Mouse (Mus musculus) heart, embryonic 13.5 days (tissue): ENCODE results near the gene Srarp. TPM values are rescaled to one million over a fixed set of nuclear protein-coding genes. Genes with fewer than 3 reads are reported as not detected.

Experiments used
- ATAC-seq: fragments of 200-750 bp; cut with Nextera tagmentation; 2 replicates; pipeline ENCODE4 v1.8.0; 2017; ENCODE audit warnings: moderate TSS enrichment; ENCODE audit not compliant: insufficient number of reproducible peaks, low FRiP score, low TSS enrichment; ENCODE audit errors: extremely low read depth
- H3K27ac ChIP-seq: fragments of 300-500 bp; sonication (generic); replicated peaks from 2 replicates; pipeline ENCODE4 v1.5.1; 2015; ENCODE audit warnings: moderate library complexity, mild to moderate bottlenecking, inconsistent platforms
- H3K27me3 ChIP-seq: fragments of 300-500 bp; sonication (generic); replicated peaks from 2 replicates; pipeline ENCODE4 v1.6.1; 2015; ENCODE audit warnings: mild to moderate bottlenecking, inconsistent platforms
- H3K36me3 ChIP-seq: fragments of 300-500 bp; sonication (generic); 2 replicates; pipeline ENCODE4 v1.6.1; 2015; ENCODE audit warnings: mild to moderate bottlenecking, inconsistent platforms
- H3K4me1 ChIP-seq: fragments of 300-500 bp; sonication (generic); 2 replicates; pipeline ENCODE4 v1.6.1; 2015; ENCODE audit warnings: inconsistent platforms
- H3K4me2 ChIP-seq: fragments of 300-500 bp; sonication (generic); 2 replicates; pipeline ENCODE4 v1.6.1; 2015; ENCODE audit warnings: inconsistent platforms, mild to moderate bottlenecking, moderate library complexity
- H3K4me3 ChIP-seq: fragments of 300-500 bp; sonication (generic); 2 replicates; pipeline ENCODE4 v1.5.1; 2015; ENCODE audit warnings: moderate library complexity, mild to moderate bottlenecking, inconsistent platforms
- H3K9ac ChIP-seq: fragments of 300-500 bp; sonication (generic); 2 replicates; pipeline ENCODE4 v1.6.1; 2015; ENCODE audit warnings: inconsistent platforms, mild to moderate bottlenecking, moderate library complexity
- H3K9me3 ChIP-seq: fragments of 300-500 bp; sonication (generic); 2 replicates; pipeline ENCODE4 v1.6.1; 2016; ENCODE audit warnings: inconsistent platforms
- WGBS: fragments of 180-500 bp; shearing (Covaris S2); methylation state at CpG from one replicate; pipeline ENCODE4 v1.1.7; 2015; ENCODE audit warnings: mixed read lengths; 5-methylcytosine and 5-hydroxymethylcytosine counted together
- polyA plus RNA-seq: library from polyadenylated mRNA; unstranded; fragments of >200 nt; fragmentation: Nextera tagmentation; extraction: Ambion mirVana; gene quantifications from 2 replicates; pipeline ENCODE4 v1.2.1, GENCODE M21; 2015

Gene Srarp
- polyA plus RNA-seq, 1 experiment from 2014 or later = not detected

DNA sequence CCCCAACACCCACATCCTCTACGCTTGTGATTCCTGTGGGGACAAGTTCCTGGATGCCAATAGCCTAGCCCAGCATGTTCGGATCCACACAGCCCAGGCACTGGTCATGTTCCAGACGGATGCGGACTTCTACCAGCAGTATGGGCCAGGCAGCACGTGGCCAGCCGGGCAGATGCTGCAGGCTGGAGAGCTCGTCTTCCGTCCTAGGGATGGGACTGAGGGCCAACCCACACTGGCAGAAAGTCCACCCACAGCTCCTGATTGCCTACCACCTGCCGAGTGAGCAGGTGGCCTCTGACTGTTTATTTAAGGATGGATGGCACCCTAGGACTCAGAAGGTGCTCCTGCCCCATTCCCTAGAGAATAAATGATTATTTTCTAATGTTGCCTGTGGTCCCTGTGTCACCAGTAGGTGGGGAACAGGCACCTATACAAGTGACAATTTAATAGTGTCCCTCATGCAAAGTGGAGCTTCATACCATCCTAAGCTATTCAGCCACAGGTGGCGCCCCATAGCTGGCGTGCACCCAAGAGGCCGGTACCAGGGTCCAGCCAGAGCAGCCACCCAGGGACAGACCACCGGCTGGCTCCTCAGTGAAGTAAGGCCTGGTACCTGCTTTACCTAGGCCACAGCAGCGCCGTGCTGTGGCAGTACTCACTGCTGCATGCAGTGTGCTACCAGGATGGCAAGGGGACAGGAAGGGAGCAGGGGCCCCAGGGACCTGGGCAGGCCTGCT lies 31.1 kb upstream of the Srarp start:
- no peak overlapping the region for H3K4me2 ChIP-seq
- H3K27ac ChIP-seq = no peak overlapping the region
- ATAC-seq = no peak
- no peaks in the 10 kb centered on the region; the same call in 1 of the 2 replicates for H3K9me3 ChIP-seq
- no peak overlapping the region for H3K9ac ChIP-seq
- no peaks in the 10 kb centered on the region for H3K27me3 ChIP-seq
- H3K4me1 ChIP-seq = no peaks in the 10 kb centered on the region
- no peak overlapping the region for H3K4me3 ChIP-seq
- 85% methylated on average over 15 of the region's 15 CpGs for WGBS
- H3K36me3 ChIP-seq = peaks cover 99% of the 10 kb centered on the region

DNA sequence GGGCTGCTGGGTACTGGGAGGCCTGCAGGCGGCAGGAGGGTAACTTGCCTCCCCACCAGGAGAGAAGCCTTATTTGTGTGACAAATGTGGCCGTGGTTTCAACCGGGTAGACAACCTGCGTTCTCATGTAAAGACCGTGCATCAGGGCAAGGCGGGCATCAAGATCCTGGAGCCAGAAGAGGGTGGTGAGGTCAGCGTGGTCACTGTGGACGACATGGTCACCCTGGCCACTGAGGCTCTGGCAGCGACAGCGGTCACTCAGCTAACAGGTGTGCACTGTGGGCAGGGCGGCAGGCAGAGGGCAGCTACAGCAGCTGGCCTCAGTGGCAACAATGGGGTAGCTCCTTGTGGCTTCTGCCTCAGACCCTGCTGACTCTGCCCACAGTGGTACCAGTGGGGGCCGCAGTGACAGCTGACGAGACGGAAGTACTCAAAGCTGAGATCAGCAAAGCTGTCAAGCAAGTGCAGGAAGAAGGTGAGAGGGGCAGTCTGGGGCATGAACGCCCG lies 30.4 kb upstream of the Srarp start:
- no peak for ATAC-seq
- Histone ChIP-seq H3K27me3 (no peaks in the 10 kb centered on the region), H3K36me3 (peaks cover 99% of the 10 kb centered on the region), H3K9me3 (no peaks in the 10 kb centered on the region; the same call in 1 of the 2 replicates), H3K4me1 (no peaks in the 10 kb centered on the region), H3K4me3 (no peak overlapping the region), H3K9ac (no peak overlapping the region), H3K27ac (no peak overlapping the region), H3K4me2 (no peak overlapping the region)
- WGBS = 89% methylated on average over 16 of the region's 16 CpGs

DNA sequence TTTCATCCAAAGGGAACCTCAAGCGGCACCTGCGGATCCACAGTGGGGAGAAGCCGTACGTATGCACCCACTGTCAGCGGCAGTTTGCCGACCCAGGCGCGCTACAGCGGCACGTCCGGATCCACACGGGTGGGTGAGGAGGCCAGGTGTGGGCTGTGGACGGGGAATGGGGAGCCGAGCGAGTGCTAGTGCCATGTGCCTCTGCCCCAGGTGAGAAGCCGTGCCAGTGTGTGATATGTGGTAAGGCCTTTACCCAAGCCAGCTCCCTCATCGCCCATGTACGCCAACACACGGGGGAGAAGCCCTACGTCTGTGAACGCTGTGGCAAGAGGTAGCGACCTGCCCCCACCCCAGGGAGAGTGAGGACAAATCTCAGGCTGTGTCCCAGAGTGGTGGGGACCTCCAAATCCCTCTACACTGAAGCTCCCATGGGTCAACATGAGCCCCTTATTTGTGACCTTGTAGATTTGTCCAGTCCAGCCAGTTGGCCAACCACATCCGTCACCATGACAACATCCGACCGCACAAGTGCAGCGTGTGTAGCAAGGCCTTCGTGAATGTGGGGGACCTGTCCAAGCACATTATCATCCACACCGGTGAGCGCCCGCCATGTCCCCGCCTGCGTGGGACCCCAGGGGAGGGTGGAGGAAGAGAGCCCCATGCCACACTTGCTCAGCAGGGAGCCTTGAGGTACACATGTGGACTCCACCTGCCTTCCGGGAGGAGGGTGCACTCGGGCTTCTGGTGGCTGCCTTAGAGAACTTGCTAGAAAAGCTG lies 29.8 kb upstream of the Srarp start:
- Histone ChIP-seq H3K36me3 (peaks cover 93% of the 10 kb centered on the region), H3K9ac (no peak overlapping the region), H3K4me1 (no peaks in the 10 kb centered on the region), H3K4me3 (no peak overlapping the region), H3K4me2 (no peak overlapping the region), H3K27me3 (no peaks in the 10 kb centered on the region), H3K9me3 (no peaks in the 10 kb centered on the region), H3K27ac (no peak overlapping the region)
- no peak for ATAC-seq
- WGBS = 92% methylated on average over 34 of the region's 34 CpGs

DNA sequence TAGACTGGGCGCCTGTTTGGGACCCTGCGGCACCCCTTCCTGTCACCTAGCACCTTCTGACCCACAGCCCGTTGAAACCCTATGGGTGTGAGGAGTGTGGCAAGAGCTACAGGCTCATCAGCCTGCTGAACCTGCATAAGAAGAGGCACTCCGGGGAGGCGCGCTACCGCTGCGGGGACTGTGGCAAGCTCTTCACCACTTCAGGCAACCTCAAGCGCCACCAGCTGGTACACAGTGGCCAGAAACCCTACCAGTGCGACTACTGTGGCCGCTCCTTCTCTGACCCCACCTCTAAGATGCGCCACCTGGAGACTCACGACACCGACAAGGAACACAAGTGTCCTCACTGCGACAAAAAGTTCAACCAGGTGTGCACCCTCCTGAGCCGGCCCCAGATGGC lies 28.8 kb upstream of the Srarp start:
- no peak for ATAC-seq
- Histone ChIP-seq H3K27ac (no peak overlapping the region), H3K4me3 (no peak overlapping the region), H3K36me3 (peaks cover 88% of the 10 kb centered on the region), H3K9ac (no peak overlapping the region), H3K9me3 (no peaks in the 10 kb centered on the region), H3K4me2 (no peak overlapping the region), H3K27me3 (no peaks in the 10 kb centered on the region), H3K4me1 (no peaks in the 10 kb centered on the region)
- 72% methylated on average over 16 of the region's 16 CpGs for whole genome bisulfite sequencing

DNA sequence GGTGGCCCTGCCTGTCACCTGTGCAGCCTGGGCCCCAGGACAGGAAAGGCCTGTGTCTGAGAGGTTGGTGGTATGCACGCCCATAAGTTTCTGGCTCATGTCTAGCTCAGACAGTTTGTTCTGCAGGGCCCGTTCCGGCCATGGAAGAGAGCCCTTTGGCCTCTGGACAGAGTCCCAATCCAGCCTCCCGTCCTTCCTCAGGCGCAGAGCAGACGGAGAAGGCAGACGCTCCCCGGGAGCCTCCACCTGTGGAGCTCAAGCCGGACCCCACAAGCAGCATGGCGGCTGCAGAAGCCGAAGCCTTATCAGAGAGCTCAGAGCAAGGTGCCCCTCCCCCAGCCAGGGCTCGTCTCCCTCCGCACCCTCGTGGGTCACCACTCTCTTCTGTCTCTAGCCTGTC lies 27.6 kb upstream of the Srarp start:
- ATAC-seq = no peak
- WGBS = 63% methylated on average over 14 of the region's 14 CpGs

DNA sequence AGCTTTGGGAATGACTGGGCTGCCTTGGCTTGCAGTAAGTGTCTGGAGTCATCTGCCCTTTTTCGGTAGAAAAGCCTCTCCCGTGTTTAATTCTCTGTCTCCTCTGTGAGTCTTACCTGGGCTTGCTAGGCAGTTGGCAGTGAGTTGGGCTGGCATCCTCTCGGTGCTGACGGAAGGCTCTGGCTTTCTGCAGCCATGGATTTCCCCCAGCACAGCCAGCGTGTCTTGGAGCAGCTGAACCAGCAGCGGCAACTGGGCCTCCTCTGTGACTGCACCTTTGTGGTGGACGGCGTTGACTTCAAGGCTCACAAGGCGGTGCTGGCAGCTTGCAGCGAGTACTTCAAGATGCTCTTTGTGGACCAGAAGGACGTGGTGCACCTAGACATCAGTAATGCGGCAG lies 25.7 kb upstream of the Srarp start:
- H3K36me3 ChIP-seq = peaks cover 58% of the 10 kb centered on the region
- H3K4me3 ChIP-seq = no peak overlapping the region
- WGBS = 90% methylated on average over 12 of the region's 12 CpGs
- no peak overlapping the region for H3K9ac ChIP-seq
- no peaks in the 10 kb centered on the region for H3K27me3 ChIP-seq
- no peaks in the 10 kb centered on the region for H3K9me3 ChIP-seq
- peaks cover 16% of the 10 kb centered on the region for H3K4me1 ChIP-seq
- H3K4me2 ChIP-seq = no peak overlapping the region
- no peak overlapping the region for H3K27ac ChIP-seq
- ATAC-seq = no peak

More for the DNA sequence above, 27.6 kb upstream of the Srarp start:
- no peak overlapping the region for H3K27ac ChIP-seq
- no peak overlapping the region for H3K4me3 ChIP-seq
- no peaks in the 10 kb centered on the region for H3K27me3 ChIP-seq
- H3K9me3 ChIP-seq = no peaks in the 10 kb centered on the region
- H3K36me3 ChIP-seq = peaks cover 76% of the 10 kb centered on the region
- no peak overlapping the region for H3K9ac ChIP-seq
- peaks cover 7% of the 10 kb centered on the region for H3K4me1 ChIP-seq
- H3K4me2 ChIP-seq = no peak overlapping the region

DNA sequence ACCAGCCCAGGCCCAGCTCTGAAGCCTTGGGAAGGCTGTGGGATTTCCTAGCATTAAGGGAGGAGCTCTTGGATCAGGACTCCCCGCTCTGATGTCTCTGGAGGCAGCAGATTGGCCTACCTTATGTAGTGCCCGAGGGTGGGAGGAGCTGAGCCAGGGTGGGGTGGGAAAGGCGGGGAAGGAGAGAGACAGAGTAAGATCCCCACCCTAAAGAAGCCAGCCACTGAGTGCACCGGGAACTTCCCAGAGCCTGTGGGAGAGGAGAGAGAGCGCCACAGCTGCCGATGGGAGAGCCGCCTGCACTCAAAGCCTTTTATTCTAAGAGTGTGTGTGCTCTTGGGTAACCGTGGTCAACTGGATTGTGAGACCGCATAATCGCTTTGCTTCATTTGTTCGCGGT lies 25.2 kb upstream of the Srarp start:
- H3K4me1 ChIP-seq = peaks cover 16% of the 10 kb centered on the region
- no peak overlapping the region for H3K9ac ChIP-seq
- no peaks in the 10 kb centered on the region for H3K9me3 ChIP-seq
- no peaks in the 10 kb centered on the region for H3K27me3 ChIP-seq
- no peak overlapping the region for H3K4me3 ChIP-seq
- no peak overlapping the region for H3K4me2 ChIP-seq
- H3K36me3 ChIP-seq = peaks cover 58% of the 10 kb centered on the region
- 67% methylated on average over 12 of the region's 12 CpGs for WGBS
- no peak for ATAC-seq
- no peak overlapping the region for H3K27ac ChIP-seq

DNA sequence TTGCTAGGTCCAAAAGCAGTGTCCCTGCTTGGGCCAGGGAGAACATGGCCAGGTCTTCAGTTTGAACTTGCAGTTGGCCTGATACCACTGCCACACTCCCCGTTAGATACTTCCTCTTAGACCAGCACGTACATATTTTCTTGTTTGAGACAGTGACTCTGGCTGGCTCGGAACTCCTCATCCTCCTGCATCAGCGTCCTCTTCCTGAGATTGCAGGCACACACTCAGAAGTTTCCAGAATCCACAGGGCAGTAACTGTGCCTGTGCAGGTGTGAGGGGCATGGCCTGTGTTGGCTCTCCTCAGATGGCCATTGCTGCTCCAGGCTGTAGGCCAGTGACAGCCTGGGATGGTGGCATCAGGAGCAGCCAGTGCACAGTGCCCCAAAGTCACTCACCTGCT lies 24.6 kb upstream of the Srarp start:
- no peak overlapping the region for H3K4me2 ChIP-seq
- peaks cover 20% of the 10 kb centered on the region for H3K4me1 ChIP-seq
- no peak for ATAC-seq
- no peaks in the 10 kb centered on the region for H3K27me3 ChIP-seq
- no peak overlapping the region for H3K9ac ChIP-seq
- 77% methylated on average over 4 of the region's 4 CpGs for WGBS
- H3K4me3 ChIP-seq = no peak overlapping the region
- peaks cover 53% of the 10 kb centered on the region for H3K36me3 ChIP-seq
- H3K27ac ChIP-seq = no peak overlapping the region
- no peaks in the 10 kb centered on the region for H3K9me3 ChIP-seq

DNA sequence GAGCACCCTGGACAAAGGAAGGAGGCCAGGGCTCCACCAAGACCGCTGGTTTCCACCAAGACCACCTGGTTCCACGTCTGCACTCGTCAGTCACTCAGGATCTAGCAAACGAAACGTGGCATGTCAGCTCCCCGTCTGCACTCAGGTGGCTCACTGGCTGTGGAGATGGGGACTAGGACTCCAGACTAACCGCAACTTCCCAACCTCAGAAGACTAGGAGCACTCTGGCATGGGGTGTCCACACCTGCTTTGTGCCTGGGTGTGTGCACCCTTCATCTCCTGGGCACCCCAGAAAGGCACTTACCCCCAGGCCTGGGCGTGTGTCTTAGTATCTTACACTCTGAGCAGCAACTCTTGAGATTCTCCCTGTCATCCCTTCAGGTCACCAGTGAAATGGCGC lies 23.9 kb upstream of the Srarp start:
- 89% methylated on average over 9 of the region's 9 CpGs for WGBS
- no peak overlapping the region for H3K4me3 ChIP-seq
- no peak overlapping the region for H3K4me2 ChIP-seq
- H3K9ac ChIP-seq = no peak overlapping the region; the same call in 1 of the 2 replicates
- no peaks in the 10 kb centered on the region for H3K9me3 ChIP-seq
- H3K36me3 ChIP-seq = peaks cover 46% of the 10 kb centered on the region
- no peak overlapping the region for H3K27ac ChIP-seq
- H3K27me3 ChIP-seq = no peaks in the 10 kb centered on the region
- peaks cover 24% of the 10 kb centered on the region for H3K4me1 ChIP-seq
- no peak for ATAC-seq

DNA sequence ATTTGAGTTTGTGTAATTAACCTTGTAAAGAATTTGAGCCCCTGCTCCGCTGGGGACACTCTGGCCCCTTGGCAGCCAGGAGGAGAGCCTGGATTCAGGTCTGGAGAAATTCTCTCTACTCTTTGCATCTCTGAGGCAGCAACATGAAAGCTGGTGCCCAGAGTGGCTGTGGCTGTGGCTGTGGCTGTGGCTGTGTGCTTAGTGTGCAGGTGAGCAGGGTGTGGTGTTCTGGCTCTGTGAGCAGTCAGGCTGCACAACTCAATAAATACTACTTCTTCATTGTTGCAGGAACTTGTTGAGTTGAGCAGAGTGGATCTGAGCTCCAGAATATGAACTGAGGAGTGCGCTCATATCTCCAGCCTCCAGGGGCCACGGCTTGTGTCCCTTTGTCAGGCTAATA lies 23.0 kb upstream of the Srarp start:
- Histone ChIP-seq H3K4me3 (no peak overlapping the region), H3K9me3 (no peaks in the 10 kb centered on the region), H3K27ac (no peak overlapping the region), H3K36me3 (peaks cover 39% of the 10 kb centered on the region), H3K4me1 (peaks cover 24% of the 10 kb centered on the region), H3K4me2 (no peak overlapping the region), H3K9ac (peak overlapping the region; percentile 67; the same call in 1 of the 2 replicates), H3K27me3 (no peaks in the 10 kb centered on the region)
- 68% methylated on average over 3 of the region's 3 CpGs for WGBS
- ATAC-seq = no peak

DNA sequence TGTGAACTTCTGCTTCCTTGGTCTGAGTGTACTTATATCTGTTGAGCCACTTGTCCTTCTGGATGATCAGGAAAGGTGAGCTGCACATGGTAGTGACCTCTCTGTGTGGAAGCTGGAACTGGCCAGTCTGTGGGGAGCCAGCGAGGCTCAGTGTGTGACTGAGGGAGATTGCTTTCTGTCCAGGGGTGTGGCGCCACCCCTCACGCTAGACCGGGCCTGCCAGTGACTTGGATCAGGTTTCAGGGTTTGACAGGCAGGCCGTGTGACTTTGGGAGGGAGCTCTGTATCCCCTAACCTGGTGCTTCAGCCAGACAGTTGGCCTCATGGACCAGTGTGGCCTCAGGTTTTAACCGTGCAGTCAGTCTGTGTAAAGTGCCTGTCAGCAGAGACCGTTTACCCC lies 22.3 kb upstream of the Srarp start:
- 14% methylated on average over 7 of the region's 7 CpGs for WGBS
- Histone ChIP-seq H3K4me2 (0 out of 2 replicates have a peak overlapping the region, but pooled peaks have one; percentile 1), H3K36me3 (peaks cover 38% of the 10 kb centered on the region), H3K9me3 (no peaks in the 10 kb centered on the region), H3K27ac (peak overlapping the region; percentile 62), H3K27me3 (no peaks in the 10 kb centered on the region), H3K4me1 (peaks cover 24% of the 10 kb centered on the region), H3K4me3 (no peak overlapping the region), H3K9ac (peak overlapping the region; percentile 67)
- ATAC-seq = peak; percentile 38; the same call in 1 of the 2 replicates
